12 mouse cellular contexts compared by ENCODE assay signal in genomic region chr8:94066121-94066863, GRCm38 (mm10). TPM values are rescaled to one million over a fixed set of nuclear protein-coding genes. Genes with fewer than 3 reads are reported as not detected.
A peak's percentile ranks its signal among the peaks of the same experiment; 100 is the strongest.
DNase-seq lines count a peak whose midpoint lies in the region; ATAC-seq lines count a peak whose summit lies in the region.
"Had no signal": no experiment of that assay in that cellular context is flagged by ENCODE, and none has a peak within 500 bp of the region (broad histone marks: within the 10 kb centered on the region; RNA-seq: fewer than 3 reads in every experiment).

No protein-coding gene starts in this region.

- DNase-seq in limb, embryonic 10.5 days (ENCODE audit: low spot score): no peak
- peak; percentile 90 for DNase-seq in retina, postnatal 1 day
- DNase-seq in spleen, adult 12 weeks (ENCODE audit: low spot score): no peak
- DNase-seq in thymus, postnatal 25 days: no peak
- DNase-seq in testis, postnatal 14 days (ENCODE audit: low spot score): no peak

- no peak overlapping the region for H3K27ac ChIP-seq in limb, embryonic 13.5 days
- H3K27ac ChIP-seq in limb, embryonic 10.5 days: no peak overlapping the region
- no peak overlapping the region for H3K27ac ChIP-seq in forebrain, embryonic 15.5 days (replicated peaks)
- no peak overlapping the region for H3K27ac ChIP-seq in limb, embryonic 15.5 days
- H3K27ac ChIP-seq: liver, embryonic 15.5 days had no signal

- 87% methylated on average over 11 of the region's 11 CpGs for WGBS in limb, embryonic 13.5 days
- 89% methylated on average over 11 of the region's 11 CpGs for WGBS in limb, embryonic 10.5 days
- WGBS in forebrain, embryonic 15.5 days: 18% methylated on average over 11 of the region's 11 CpGs
- WGBS in limb, embryonic 15.5 days: 82% methylated on average over 11 of the region's 11 CpGs

- H3K9me3 ChIP-seq in limb, embryonic 13.5 days: no peaks in the 10 kb centered on the region
- H3K9me3 ChIP-seq in limb, embryonic 10.5 days (replicated peaks): no peaks in the 10 kb centered on the region
- no peaks in the 10 kb centered on the region for H3K9me3 ChIP-seq in forebrain, embryonic 15.5 days
- no peaks in the 10 kb centered on the region for H3K9me3 ChIP-seq in limb, embryonic 15.5 days
- H3K9me3 ChIP-seq: liver, embryonic 15.5 days had no signal

- H3K4me2 ChIP-seq in limb, embryonic 13.5 days (replicated peaks): no peak overlapping the region
- no peak overlapping the region for H3K4me2 ChIP-seq in forebrain, embryonic 15.5 days (replicated peaks)
- no peak overlapping the region for H3K4me2 ChIP-seq in limb, embryonic 15.5 days
- H3K4me2 ChIP-seq: heart, embryonic 11.5 days; liver, embryonic 15.5 days had no signal

- no peaks in the 10 kb centered on the region for H3K4me1 ChIP-seq in limb, embryonic 13.5 days
- H3K4me1 ChIP-seq in limb, embryonic 10.5 days: no peaks in the 10 kb centered on the region
- H3K4me1 ChIP-seq in forebrain, embryonic 15.5 days: no peaks in the 10 kb centered on the region; the same call in 1 of the 2 replicates
- 0 out of 2 replicates have a peak, but pooled peaks cover 2% of the 10 kb centered on the region for H3K4me1 ChIP-seq in limb, embryonic 15.5 days
- H3K4me1 ChIP-seq: liver, embryonic 15.5 days had no signal

- H3K9ac ChIP-seq in limb, embryonic 13.5 days: no peak overlapping the region
- H3K9ac ChIP-seq in forebrain, embryonic 15.5 days (replicated peaks): no peak overlapping the region
- no peak overlapping the region for H3K9ac ChIP-seq in limb, embryonic 15.5 days
- H3K9ac ChIP-seq: liver, embryonic 15.5 days had no signal

- no peak overlapping the region for H3K4me3 ChIP-seq in limb, embryonic 13.5 days
- H3K4me3 ChIP-seq in limb, embryonic 10.5 days: no peak overlapping the region
- no peak overlapping the region for H3K4me3 ChIP-seq in forebrain, embryonic 15.5 days
- no peak overlapping the region for H3K4me3 ChIP-seq in limb, embryonic 15.5 days
- H3K4me3 ChIP-seq: erythroblast, embryonic 14.5 days; liver, embryonic 15.5 days; myocyte had no signal

- peaks cover 66% of the 10 kb centered on the region for H3K36me3 ChIP-seq in limb, embryonic 13.5 days
- H3K36me3 ChIP-seq in limb, embryonic 10.5 days: peaks cover 55% of the 10 kb centered on the region
- peaks cover 46% of the 10 kb centered on the region for H3K36me3 ChIP-seq in forebrain, embryonic 15.5 days
- peaks cover 53% of the 10 kb centered on the region for H3K36me3 ChIP-seq in limb, embryonic 15.5 days

- peak; percentile 64 for ATAC-seq in limb, embryonic 13.5 days (ENCODE audit: low FRiP score, low read depth)
- ATAC-seq in forebrain, embryonic 15.5 days (replicated peaks): peak; percentile 53; the same call in 1 of the 2 replicates
- peak; percentile 48; the same call in 1 of the 2 replicates for ATAC-seq in limb, embryonic 15.5 days (ENCODE audit: insufficient number of reproducible peaks, low FRiP score, low TSS enrichment, low read depth)

- H3K27me3 ChIP-seq in limb, embryonic 13.5 days: no peaks in the 10 kb centered on the region
- no peaks in the 10 kb centered on the region for H3K27me3 ChIP-seq in limb, embryonic 10.5 days (ENCODE audit: low read depth, poor library complexity, severe bottlenecking)
- no peaks in the 10 kb centered on the region for H3K27me3 ChIP-seq in forebrain, embryonic 15.5 days
- no peaks in the 10 kb centered on the region for H3K27me3 ChIP-seq in limb, embryonic 15.5 days
- H3K27me3 ChIP-seq: liver, embryonic 15.5 days had no signal

RNA-seq across cellular contexts. Expression of gene Ogfod1, which starts 29.3 kb away (rescaled TPM):
- polyA plus RNA-seq in limb, embryonic 13.5 days (2015; fragmentation: Nextera tagmentation; extraction: Ambion mirVana): 15.8 and 16.7 TPM in 2 replicates
- 13.6 and 15.4 TPM in 2 replicates for polyA plus RNA-seq in limb, embryonic 10.5 days (2016; fragmentation: Nextera tagmentation; extraction: Ambion mirVana)
- 16.1 and 18.8 TPM in 2 replicates for polyA plus RNA-seq in forebrain, embryonic 15.5 days (2015; fragmentation: Nextera tagmentation; extraction: Ambion mirVana)
- polyA plus RNA-seq in limb, embryonic 15.5 days (2015; fragmentation: Nextera tagmentation; extraction: Ambion mirVana): 12.8 and 13.1 TPM in 2 replicates

RNA-seq across cellular contexts. Expression of gene Nudt21, which starts 29.5 kb away (rescaled TPM):
- polyA plus RNA-seq in limb, embryonic 13.5 days (2015; fragmentation: Nextera tagmentation; extraction: Ambion mirVana): 118 and 122 TPM in 2 replicates
- 147 and 161 TPM in 2 replicates for polyA plus RNA-seq in limb, embryonic 10.5 days (2016; fragmentation: Nextera tagmentation; extraction: Ambion mirVana)
- polyA plus RNA-seq in forebrain, embryonic 15.5 days (2015; fragmentation: Nextera tagmentation; extraction: Ambion mirVana): 133 and 134 TPM in 2 replicates
- 86.4 and 88.6 TPM in 2 replicates for polyA plus RNA-seq in limb, embryonic 15.5 days (2015; fragmentation: Nextera tagmentation; extraction: Ambion mirVana)

RNA-seq across cellular contexts. Expression of gene Bbs2, which starts 32.4 kb away (rescaled TPM):
- 11.8 and 15.2 TPM in 2 replicates for polyA plus RNA-seq in limb, embryonic 13.5 days (2015; fragmentation: Nextera tagmentation; extraction: Ambion mirVana)
- 13.3 and 14.2 TPM in 2 replicates for polyA plus RNA-seq in limb, embryonic 10.5 days (2016; fragmentation: Nextera tagmentation; extraction: Ambion mirVana)
- polyA plus RNA-seq in forebrain, embryonic 15.5 days (2015; fragmentation: Nextera tagmentation; extraction: Ambion mirVana): 16.8 and 20.5 TPM in 2 replicates
- polyA plus RNA-seq in limb, embryonic 15.5 days (2015; fragmentation: Nextera tagmentation; extraction: Ambion mirVana): 10.4 TPM in 2 replicates

RNA-seq across cellular contexts. Expression of gene Amfr, which starts 53.6 kb away (rescaled TPM):
- 41.9 TPM in 2 replicates for polyA plus RNA-seq in limb, embryonic 13.5 days (2015; fragmentation: Nextera tagmentation; extraction: Ambion mirVana)
- 35.9 and 39.1 TPM in 2 replicates for polyA plus RNA-seq in limb, embryonic 10.5 days (2016; fragmentation: Nextera tagmentation; extraction: Ambion mirVana)
- polyA plus RNA-seq in forebrain, embryonic 15.5 days (2015; fragmentation: Nextera tagmentation; extraction: Ambion mirVana): 71.8 and 76.3 TPM in 2 replicates
- 39.0 and 41.5 TPM in 2 replicates for polyA plus RNA-seq in limb, embryonic 15.5 days (2015; fragmentation: Nextera tagmentation; extraction: Ambion mirVana)
